Mouse (Mus musculus): Measurements from ENCODE around the gene Calm2. TPM values are rescaled to one million over a fixed set of nuclear protein-coding genes. Genes with fewer than 3 reads are reported as not detected.

Calm2 gene
- total RNA-seq, 2 experiments from 2014 or later, result 179 to 185 TPM

GRCm38 (mm10) chr17:87427511-87427910 is 19.2 kb downstream of the Calm2 start, which contains the start of gene Stpg4:
Gene Stpg4 (minus strand): TSS chr17:87427741.
- intact Hi-C loops (cut with DNase I), result no loop called here
- no peak for DNase-seq

DNA sequence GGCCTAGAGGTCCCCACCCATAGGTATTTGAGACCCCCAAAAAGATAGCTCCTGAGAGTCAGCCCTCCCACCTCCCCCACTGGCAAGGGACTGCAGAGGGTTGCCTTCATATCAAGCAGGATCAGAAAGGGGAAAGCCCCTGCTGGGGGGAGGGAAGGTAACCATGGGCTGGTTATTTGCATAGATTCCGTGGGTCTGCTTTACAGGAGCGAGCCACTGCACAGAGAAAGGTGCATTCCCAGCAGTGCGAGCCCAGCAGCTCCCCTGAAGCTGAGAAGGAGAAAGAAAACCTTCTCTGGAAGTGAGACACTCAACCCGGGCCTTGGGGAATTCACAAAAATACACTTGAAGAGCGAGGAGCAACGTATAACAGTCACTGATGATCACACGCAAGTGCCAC is 28.7 kb downstream of the Calm2 start:
- no peak for DNase-seq
- intact Hi-C loops (cut with DNase I), result no loop called here

- no peak for DNase-seq
- intact Hi-C loops (cut with DNase I), result no loop called here
Measured at GRCm38 (mm10) chr17:87406646-87407045, 40.1 kb downstream of the Calm2 start.

DNA sequence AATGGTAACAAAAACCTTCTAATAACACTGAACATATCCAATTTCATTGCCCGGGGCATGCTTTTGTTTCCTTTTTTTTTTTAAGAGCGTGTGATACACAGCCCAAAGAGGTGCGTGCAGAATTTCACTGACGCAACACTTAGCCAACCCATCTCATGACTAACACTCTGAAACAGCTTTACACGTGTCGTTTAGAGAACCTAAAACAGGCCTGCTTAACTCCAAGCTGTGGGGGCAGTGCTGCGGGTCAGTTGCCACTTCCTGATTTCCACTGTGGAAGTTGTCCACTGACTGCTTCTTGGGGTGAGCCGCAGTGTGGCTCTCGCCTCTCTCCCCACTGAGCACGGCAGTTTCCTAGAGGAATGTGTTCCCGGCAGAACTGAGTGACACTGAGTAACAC is 41.2 kb downstream of the Calm2 start:
- DNase-seq, result no peak
- intact Hi-C loops (cut with DNase I), result no loop called here

DNA sequence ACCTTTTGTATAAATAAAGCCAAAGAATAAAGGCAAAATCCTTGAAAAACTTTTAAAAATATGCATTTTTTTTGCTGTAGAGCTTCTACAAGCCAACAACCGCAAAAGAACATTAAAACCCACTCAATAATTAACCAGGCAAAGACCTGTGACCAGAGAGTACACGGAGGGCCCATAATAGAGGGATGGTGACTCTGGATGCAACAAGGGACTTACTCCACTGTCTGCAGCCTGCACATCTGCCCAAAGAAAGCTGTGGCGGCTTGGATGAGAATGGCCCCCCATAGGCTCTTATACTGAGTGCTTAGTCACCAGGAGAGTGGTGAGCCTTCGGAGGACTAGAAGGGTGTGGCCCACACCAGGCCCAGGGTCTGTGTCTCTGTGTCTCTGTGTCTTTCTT is 43.3 kb downstream of the Calm2 start:
- intact Hi-C loops (cut with DNase I), result no loop called here
- no peak for DNase-seq

- no peak for DNase-seq
- intact Hi-C loops (cut with DNase I), result no loop called here
Measured at GRCm38 (mm10) chr17:87402444-87402843, 44.3 kb downstream of the Calm2 start.

- intact Hi-C loops (cut with DNase I), result no loop called here
Measured at GRCm38 (mm10) chr17:87397088-87397487, 49.6 kb downstream of the Calm2 start.

GRCm38 (mm10) chr17:87391242-87391641 is 55.5 kb downstream of the Calm2 start:
- peak; percentile 62 to 74 for DNase-seq
- intact Hi-C loops (cut with DNase I), result no loop called here

More at GRCm38 (mm10) chr17:87397088-87397487, 49.6 kb downstream of the Calm2 start:
- DNase-seq, result no peak

DNA sequence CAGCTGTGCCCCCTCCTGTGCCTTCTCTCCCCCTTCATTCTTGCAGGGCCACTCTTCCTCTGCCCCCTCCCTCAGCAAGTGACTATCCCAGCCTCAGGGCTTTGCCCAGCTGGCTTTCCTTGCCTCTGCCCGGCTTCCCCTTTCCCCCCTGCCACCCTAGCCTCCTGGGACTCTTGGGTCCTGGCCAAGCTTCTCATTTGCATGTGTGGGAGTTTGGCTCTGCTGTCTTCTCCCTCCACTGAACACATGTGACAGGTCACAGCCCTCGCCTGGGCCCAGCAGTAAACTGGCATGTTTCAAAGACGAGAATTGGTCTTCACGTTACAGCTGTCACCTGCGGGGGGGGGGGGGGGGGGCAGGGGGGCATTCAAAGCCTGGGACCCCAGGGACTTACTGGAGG is 59.7 kb downstream of the Calm2 start:
- DNase-seq, result peak in 1 of 2 experiments; percentile 65

DNA sequence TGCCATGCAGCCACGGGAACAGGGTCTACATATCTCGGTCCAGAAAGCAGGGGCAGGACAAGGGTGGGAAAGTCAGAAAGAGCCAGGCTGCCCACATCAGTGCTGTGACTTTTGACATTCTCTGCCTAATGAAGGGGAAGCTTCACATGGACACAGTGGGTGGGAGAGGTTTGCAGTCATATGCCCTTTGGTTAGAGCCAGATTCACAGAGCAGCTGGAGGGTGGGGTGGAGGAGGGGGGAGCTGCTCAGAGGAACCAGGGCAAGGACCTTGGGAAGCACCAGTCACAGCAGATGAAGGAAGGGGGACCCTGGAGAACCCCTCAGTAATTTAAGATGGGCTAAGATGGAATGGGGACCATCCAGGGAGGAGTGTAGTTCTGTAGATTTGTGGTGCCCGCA is 60.9 kb downstream of the Calm2 start:
- intact Hi-C loops (cut with DNase I), result no loop called here
- no peak for DNase-seq

More for the DNA sequence above, 59.7 kb downstream of the Calm2 start:
- intact Hi-C loops (cut with DNase I), result no loop called here

Other genes with a start within 250 kb of the Calm2 start
- 10 to 100 TPM; 39.7 to 42.0 TPM for gene Mcfd2, start 181.0 kb downstream of the Calm2 start, total RNA-seq (2021)
- 1 to 10 TPM; 6.7 to 8.2 TPM for gene Ttc7, start 164.0 kb downstream of the Calm2 start, total RNA-seq (2021)
- not detected for gene Stpg4, start 19.2 kb downstream of the Calm2 start, total RNA-seq (2021)
- under 1 TPM; 0.32 to 0.48 TPM for gene Epcam, start 189.0 kb upstream of the Calm2 start, total RNA-seq (2021)
- gene Msh2, start 225.4 kb upstream of the Calm2 start, total RNA-seq (2021), result 10 to 100 TPM; 12.1 to 13.1 TPM

Data from heart, postnatal 14 days (tissue).